In the genomic region with DNA sequence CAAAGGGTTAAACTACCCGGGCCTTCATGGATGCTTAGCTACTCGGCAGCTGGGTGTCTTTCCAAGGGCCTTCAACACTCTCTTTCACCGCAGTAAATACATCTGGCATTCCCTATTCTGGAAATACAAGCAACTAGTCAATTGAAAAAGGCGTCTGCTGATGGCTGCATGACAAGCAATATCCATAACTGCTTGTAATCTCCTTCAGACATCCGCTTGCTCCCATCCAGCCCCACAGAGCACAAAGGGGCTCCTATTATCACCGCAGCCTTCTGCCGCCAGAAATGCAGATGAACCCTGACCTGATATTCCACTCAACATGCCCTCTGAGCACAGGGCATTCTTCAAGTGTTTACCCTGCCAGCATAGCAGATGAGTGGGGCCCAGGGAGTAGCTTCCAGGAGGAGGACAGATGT, we compare ENCODE assay signal across 14 mouse cellular contexts.
A peak's percentile ranks its signal among the peaks of the same experiment; 100 is the strongest.
DNase-seq lines count a peak whose midpoint lies in the region; ATAC-seq and TF ChIP-seq lines count a peak whose summit lies in the region.
"Had no signal": no experiment of that assay in that cellular context is flagged by ENCODE, and none has a peak within 500 bp of the region (broad histone marks: within the 10 kb centered on the region; RNA-seq: fewer than 3 reads in every experiment).

No protein-coding gene starts in this region.

- no peak overlapping the region for H3K4me3 ChIP-seq in intestine, embryonic 14.5 days (ENCODE audit: low read depth, low read length)
- no peak overlapping the region for H3K4me3 ChIP-seq in intestine, postnatal 0 days (ENCODE audit: low read depth, low read length)
- H3K4me3 ChIP-seq in midbrain, embryonic 14.5 days (replicated peaks; ENCODE audit: low read depth, low read length), result no peak overlapping the region
- H3K4me3 ChIP-seq in liver, embryonic 11.5 days (ENCODE audit: low read depth, low read length), result no peak overlapping the region
- H3K4me3 ChIP-seq: neural tube, embryonic 13.5 days; stomach, embryonic 15.5 days had no signal

- H3K27ac ChIP-seq in intestine, embryonic 14.5 days (ENCODE audit: low read depth), result peak overlapping the region; percentile 27; the same call in 1 of the 2 replicates
- no peak overlapping the region for H3K27ac ChIP-seq in intestine, postnatal 0 days (ENCODE audit: low read depth, low read length)
- H3K27ac ChIP-seq in midbrain, embryonic 14.5 days (replicated peaks; ENCODE audit: low read depth, low read length), result no peak overlapping the region
- no peak overlapping the region for H3K27ac ChIP-seq in liver, embryonic 11.5 days (ENCODE audit: low read depth, low read length)
- H3K27ac ChIP-seq: macrophage; neural tube, embryonic 13.5 days; stomach, embryonic 15.5 days had no signal

- H3K4me1 ChIP-seq in intestine, embryonic 14.5 days (replicated peaks; ENCODE audit: control insufficient read depth, insufficient read depth, low read length), result no peaks in the 10 kb centered on the region
- no peaks in the 10 kb centered on the region for H3K4me1 ChIP-seq in intestine, postnatal 0 days (replicated peaks; ENCODE audit: control insufficient read depth, insufficient read depth, low read length)
- peaks cover 24% of the 10 kb centered on the region for H3K4me1 ChIP-seq in midbrain, embryonic 14.5 days (ENCODE audit: control insufficient read depth, insufficient read depth, low read length)
- no peaks in the 10 kb centered on the region for H3K4me1 ChIP-seq in liver, embryonic 11.5 days (replicated peaks; ENCODE audit: control insufficient read depth, insufficient read depth, low read length)
- H3K4me1 ChIP-seq: stomach, embryonic 15.5 days had no signal

- no peak for DNase-seq in intestine, embryonic 14.5 days (ENCODE audit: low spot score)
- peak; percentile 2 for DNase-seq in embryo, embryonic 9.5 days (ENCODE audit: extremely low spot score)
- DNase-seq in forelimb bud, embryonic 11.5 days (ENCODE audit: low read depth, low spot score), result peak; percentile 57
- DNase-seq in midbrain, embryonic 14.5 days, result peak; percentile 50
- DNase-seq in liver, embryonic 11.5 days (ENCODE audit: low spot score), result no peak
- no peak for DNase-seq in right cerebral cortex, adult 2 months (ENCODE audit: low spot score in 2 of 2)
- DNase-seq: cerebellum, adult 9-11 months; gastrocnemius, postnatal 25 days; kidney, adult 11 months; layer of hippocampus, adult 9-11 months had no signal

- H3K4me2 ChIP-seq in intestine, embryonic 14.5 days (ENCODE audit: low read length), result no peak overlapping the region
- no peak overlapping the region for H3K4me2 ChIP-seq in intestine, postnatal 0 days (replicated peaks; ENCODE audit: low read depth)
- H3K4me2 ChIP-seq in midbrain, embryonic 14.5 days (ENCODE audit: low read length), result no peak overlapping the region
- no peak overlapping the region for H3K4me2 ChIP-seq in liver, embryonic 11.5 days
- H3K4me2 ChIP-seq: neural tube, embryonic 13.5 days; stomach, embryonic 15.5 days had no signal

- ATAC-seq in intestine, embryonic 14.5 days (replicated peaks; ENCODE audit: low FRiP score, low TSS enrichment, low read depth), result no peak
- ATAC-seq in intestine, postnatal 0 days, result no peak
- ATAC-seq in midbrain, embryonic 14.5 days (ENCODE audit: low FRiP score, low TSS enrichment), result no peak
- ATAC-seq in liver, embryonic 11.5 days (replicated peaks; ENCODE audit: low FRiP score), result no peak

- H3K9me3 ChIP-seq in intestine, embryonic 14.5 days (ENCODE audit: control insufficient read depth, low read length), result no peaks in the 10 kb centered on the region
- H3K9me3 ChIP-seq in intestine, postnatal 0 days (ENCODE audit: control insufficient read depth), result no peaks in the 10 kb centered on the region
- H3K9me3 ChIP-seq in midbrain, embryonic 14.5 days (ENCODE audit: control insufficient read depth, low read length), result no peaks in the 10 kb centered on the region
- H3K9me3 ChIP-seq in liver, embryonic 11.5 days (ENCODE audit: control insufficient read depth, low read length), result no peaks in the 10 kb centered on the region
- H3K9me3 ChIP-seq: neural tube, embryonic 13.5 days; stomach, embryonic 15.5 days had no signal

- H3K27me3 ChIP-seq in intestine, embryonic 14.5 days (replicated peaks; ENCODE audit: control insufficient read depth, insufficient read depth, low read length), result no peaks in the 10 kb centered on the region
- H3K27me3 ChIP-seq in intestine, postnatal 0 days (replicated peaks; ENCODE audit: control insufficient read depth, insufficient read depth, low read length), result no peaks in the 10 kb centered on the region
- no peaks in the 10 kb centered on the region for H3K27me3 ChIP-seq in midbrain, embryonic 14.5 days (ENCODE audit: control insufficient read depth, insufficient read depth, low read length)
- H3K27me3 ChIP-seq in liver, embryonic 11.5 days (replicated peaks; ENCODE audit: control insufficient read depth, insufficient read depth, low read length), result no peaks in the 10 kb centered on the region
- H3K27me3 ChIP-seq: neural tube, embryonic 13.5 days; stomach, embryonic 15.5 days had no signal

- no peaks in the 10 kb centered on the region for H3K36me3 ChIP-seq in intestine, embryonic 14.5 days (ENCODE audit: control insufficient read depth, insufficient read depth, low read length)
- H3K36me3 ChIP-seq in intestine, postnatal 0 days (ENCODE audit: control insufficient read depth, insufficient read depth), result no peaks in the 10 kb centered on the region
- no peaks in the 10 kb centered on the region for H3K36me3 ChIP-seq in midbrain, embryonic 14.5 days (ENCODE audit: control insufficient read depth, insufficient read depth, low read length)
- no peaks in the 10 kb centered on the region for H3K36me3 ChIP-seq in liver, embryonic 11.5 days (ENCODE audit: control insufficient read depth, insufficient read depth, low read length)
- H3K36me3 ChIP-seq: neural tube, embryonic 13.5 days; stomach, embryonic 15.5 days had no signal

- TF ChIP-seq CTCF in intestine, postnatal 0 days (IDR thresholded peaks at IDR 0.05; ENCODE audit: low read depth), result no peak

- H3K9ac ChIP-seq in intestine, embryonic 14.5 days (ENCODE audit: low read length), result no peak overlapping the region
- H3K9ac ChIP-seq in intestine, postnatal 0 days (ENCODE audit: low read depth, low read length), result no peak overlapping the region
- H3K9ac ChIP-seq in midbrain, embryonic 14.5 days (replicated peaks; ENCODE audit: low read length), result no peak overlapping the region
- no peak overlapping the region for H3K9ac ChIP-seq in liver, embryonic 11.5 days (ENCODE audit: low read depth, low read length)
- H3K9ac ChIP-seq: neural tube, embryonic 13.5 days; stomach, embryonic 15.5 days had no signal

- WGBS in intestine, embryonic 14.5 days, result 45% methylated on average over 7 of the region's 7 CpGs
- 45% methylated on average over 7 of the region's 7 CpGs for WGBS in intestine, postnatal 0 days
- 8% methylated on average over 7 of the region's 7 CpGs for WGBS in midbrain, embryonic 14.5 days
- 55% methylated on average over 7 of the region's 7 CpGs for WGBS in liver, embryonic 11.5 days

Comparison
In these comparisons a context has a peak if more than half of its experiments do, and no peak if none do; other contexts are left out.
1. DNase-seq: peak in embryo, embryonic 9.5 days (single experiment), forelimb bud, embryonic 11.5 days (single experiment) and midbrain, embryonic 14.5 days (single experiment); none in intestine, embryonic 14.5 days (single experiment), liver, embryonic 11.5 days (single experiment) and right cerebral cortex, adult 2 months (0 of 2).